Mouse (Mus musculus) kidney, embryonic 14.5 days (tissue): ENCODE measurements around the gene Gm49387. TPM values are rescaled to one million over a fixed set of nuclear protein-coding genes. Genes with fewer than 3 reads are reported as not detected.

Experiments used
- ATAC-seq: fragments of 200-750 bp; cut with Nextera tagmentation; 2 replicates; pipeline ENCODE4 v1.8.0; 2017; ENCODE audit warnings: moderate number of reproducible peaks, mild to moderate bottlenecking, moderate TSS enrichment, moderate library complexity; ENCODE audit not compliant: low FRiP score, low TSS enrichment
- H3K27ac ChIP-seq: fragments of 300-500 bp; sonication (generic); 2 replicates; pipeline ENCODE4 v1.5.1; 2014; ENCODE audit warnings: low read depth, mild to moderate bottlenecking, low read length, moderate library complexity, mixed read lengths
- H3K27me3 ChIP-seq: fragments of 300-500 bp; sonication (generic); 2 replicates; pipeline ENCODE4 v1.6.1; 2014; ENCODE audit warnings: mild to moderate bottlenecking, low read length; ENCODE audit not compliant: control insufficient read depth, insufficient read depth
- H3K36me3 ChIP-seq: fragments of 300-500 bp; sonication (generic); 2 replicates; pipeline ENCODE4 v1.6.1; 2014; ENCODE audit warnings: low read length, mixed read lengths; ENCODE audit not compliant: control insufficient read depth, insufficient read depth
- H3K4me1 ChIP-seq: fragments of 300-500 bp; sonication (generic); 2 replicates; pipeline ENCODE4 v1.6.1; 2014; ENCODE audit warnings: low read length, mixed read lengths; ENCODE audit not compliant: control insufficient read depth, insufficient read depth
- H3K4me2 ChIP-seq: fragments of 300-500 bp; sonication (generic); replicated peaks from 2 replicates; pipeline ENCODE4 v1.6.1; 2014; ENCODE audit warnings: low read depth, mild to moderate bottlenecking, low read length
- H3K4me3 ChIP-seq: fragments of 300-500 bp; sonication (generic); 2 replicates; pipeline ENCODE4 v1.5.1; 2014; ENCODE audit warnings: mild to moderate bottlenecking, low read length
- H3K9ac ChIP-seq: fragments of 300-500 bp; sonication (generic); 2 replicates; pipeline ENCODE4 v1.6.1; 2014; ENCODE audit warnings: low read depth, mild to moderate bottlenecking, low read length, moderate library complexity
- H3K9me3 ChIP-seq: fragments of 300-500 bp; sonication (generic); 2 replicates; pipeline ENCODE4 v1.6.1; 2016; ENCODE audit warnings: low read length; ENCODE audit not compliant: control insufficient read depth
- WGBS: fragments of 180-500 bp; shearing (Covaris S2); extraction: QIAGEN DNeasy Blood & Tissue Kit; methylation state at CpG from one replicate; pipeline ENCODE4 v1.1.7; 2014; 5-methylcytosine and 5-hydroxymethylcytosine counted together
- polyA plus RNA-seq: library from polyadenylated mRNA; unstranded; fragments of >200 nt; fragmentation: Nextera tagmentation; extraction: Ambion mirVana; gene quantifications from 2 replicates; pipeline ENCODE4 v1.2.1, GENCODE M21; 2014

Gm49387 gene
- polyA plus RNA-seq, 1 experiment from 2014 or later, result not detected

DNA sequence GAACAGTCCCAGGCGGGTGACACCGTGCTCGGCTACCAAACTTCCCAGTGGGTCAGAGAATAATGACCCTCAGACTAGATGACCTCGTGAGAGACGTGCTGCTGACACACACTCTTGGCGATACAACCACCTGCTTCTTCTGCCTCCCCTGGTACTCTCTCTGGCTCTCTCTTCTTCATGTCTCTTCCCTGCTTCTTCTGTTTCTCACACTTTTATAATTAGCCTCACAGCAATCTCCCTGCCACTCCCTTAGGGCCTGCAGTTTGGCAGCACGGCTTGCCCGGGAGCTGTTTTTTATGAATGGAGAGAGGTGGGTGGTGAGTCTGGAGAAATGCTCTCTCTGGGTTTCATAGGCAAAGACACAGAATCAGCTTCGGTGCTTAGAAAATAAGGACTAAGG is 64.8 kb downstream of the Gm49387 start:
- ATAC-seq, result no peak

DNA sequence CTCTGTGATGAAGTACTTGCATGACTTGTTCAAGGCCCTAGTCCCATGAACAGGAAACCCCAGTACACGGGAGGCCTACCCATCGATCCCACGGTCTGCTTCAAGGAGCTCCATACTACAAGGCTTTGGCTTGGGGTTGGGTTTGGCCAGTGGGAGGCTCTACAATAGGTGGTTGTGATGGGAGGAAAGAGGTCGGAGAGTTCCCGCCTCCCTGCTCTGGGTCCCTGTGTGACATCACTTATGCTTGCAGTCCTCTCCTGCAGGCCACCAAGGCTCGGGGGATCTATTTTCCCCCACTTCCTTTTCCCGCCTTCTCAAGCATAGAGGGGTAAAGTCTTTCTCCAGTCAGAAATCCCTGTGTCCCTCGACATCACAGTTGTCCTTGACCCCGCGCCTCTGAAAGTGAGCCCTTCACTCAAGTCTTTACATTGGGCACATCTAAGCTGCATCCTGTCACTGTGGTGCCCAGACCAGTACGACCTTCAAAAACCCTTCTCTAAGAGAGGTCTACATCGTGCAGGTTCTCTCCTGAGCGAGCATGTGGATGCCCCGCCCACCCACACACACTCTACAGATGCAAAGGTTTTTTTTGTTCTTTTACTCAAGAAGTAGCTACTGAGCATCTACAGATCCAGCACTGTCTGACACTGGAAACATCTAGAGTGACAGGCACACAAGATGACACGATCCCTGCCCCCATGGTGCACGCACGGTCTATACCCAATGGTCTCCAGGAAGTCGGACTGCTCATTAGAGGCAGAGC is 65.6 kb downstream of the Gm49387 start:
- H3K4me2 ChIP-seq, result no peak overlapping the region
- H3K27ac ChIP-seq, result no peak overlapping the region
- H3K27me3 ChIP-seq, result no peaks in the 10 kb centered on the region
- no peak overlapping the region for H3K9ac ChIP-seq
- H3K36me3 ChIP-seq, result no peaks in the 10 kb centered on the region
- H3K9me3 ChIP-seq, result no peaks in the 10 kb centered on the region
- ATAC-seq, result no peak
- no peaks in the 10 kb centered on the region for H3K4me1 ChIP-seq
- WGBS, result 95% methylated on average over 18 of the region's 18 CpGs
- no peak overlapping the region for H3K4me3 ChIP-seq

More for the DNA sequence above, 64.8 kb downstream of the Gm49387 start:
- Histone ChIP-seq H3K4me3 (no peak overlapping the region), H3K9me3 (no peaks in the 10 kb centered on the region), H3K36me3 (no peaks in the 10 kb centered on the region), H3K27ac (no peak overlapping the region), H3K27me3 (no peaks in the 10 kb centered on the region), H3K4me1 (no peaks in the 10 kb centered on the region), H3K9ac (no peak overlapping the region), H3K4me2 (no peak overlapping the region)
- WGBS, result 59% methylated on average over 9 of the region's 9 CpGs

DNA sequence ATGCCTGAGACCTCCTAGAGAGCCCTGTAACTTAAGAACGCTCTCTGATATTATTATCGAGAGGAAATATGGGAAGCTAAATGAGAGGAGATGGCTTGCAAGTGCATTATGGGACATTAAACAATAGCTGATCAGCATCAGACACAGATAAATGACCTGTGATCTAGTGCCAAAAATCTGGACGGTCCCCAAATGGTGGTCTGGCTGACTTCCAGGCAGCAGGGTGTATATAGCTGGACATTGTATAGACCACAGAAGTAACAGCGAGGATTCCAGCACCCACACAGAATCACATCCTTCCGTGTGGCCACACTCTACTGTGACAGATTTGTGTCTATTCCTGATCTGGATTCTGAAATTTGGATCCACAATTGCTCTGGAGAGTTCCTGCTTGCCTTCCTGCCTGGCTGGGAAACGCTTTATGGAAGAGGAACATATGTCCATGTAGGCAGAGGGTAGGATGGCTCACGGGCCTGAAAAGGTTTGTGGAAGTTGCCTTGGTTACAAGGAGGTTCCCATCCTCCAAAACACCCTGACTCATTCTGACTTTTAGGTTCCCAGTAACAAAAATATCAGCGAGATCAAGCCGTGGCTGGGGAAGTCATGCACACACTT is 68.0 kb downstream of the Gm49387 start:
- no peaks in the 10 kb centered on the region for H3K36me3 ChIP-seq
- H3K4me1 ChIP-seq, result no peaks in the 10 kb centered on the region
- H3K27ac ChIP-seq, result no peak overlapping the region
- no peak for ATAC-seq
- H3K27me3 ChIP-seq, result no peaks in the 10 kb centered on the region
- H3K9ac ChIP-seq, result no peak overlapping the region
- no peak overlapping the region for H3K4me3 ChIP-seq
- 76% methylated on average over 9 of the region's 9 CpGs for WGBS
- H3K9me3 ChIP-seq, result no peaks in the 10 kb centered on the region
- no peak overlapping the region for H3K4me2 ChIP-seq

DNA sequence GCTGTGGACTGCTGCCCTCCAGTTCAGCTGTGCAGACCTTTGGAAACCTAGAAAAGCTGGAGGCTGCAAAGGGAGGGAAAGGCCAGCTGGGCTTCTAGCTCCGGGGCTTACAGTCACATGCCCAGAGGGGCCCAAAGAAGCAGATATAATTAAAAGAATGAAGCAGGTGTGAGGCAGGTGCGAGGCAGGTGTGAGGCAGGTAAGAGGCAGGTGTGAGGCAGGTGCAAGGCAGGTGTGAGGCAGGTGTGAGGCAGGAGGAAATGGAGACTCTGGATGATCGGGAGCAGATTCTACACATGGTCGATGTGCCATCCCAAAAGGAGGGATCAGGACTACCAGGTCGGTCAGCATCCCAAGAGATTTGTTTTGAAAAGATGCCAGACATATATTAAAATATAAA is 69.3 kb downstream of the Gm49387 start:
- no peaks in the 10 kb centered on the region for H3K9me3 ChIP-seq

DNA sequence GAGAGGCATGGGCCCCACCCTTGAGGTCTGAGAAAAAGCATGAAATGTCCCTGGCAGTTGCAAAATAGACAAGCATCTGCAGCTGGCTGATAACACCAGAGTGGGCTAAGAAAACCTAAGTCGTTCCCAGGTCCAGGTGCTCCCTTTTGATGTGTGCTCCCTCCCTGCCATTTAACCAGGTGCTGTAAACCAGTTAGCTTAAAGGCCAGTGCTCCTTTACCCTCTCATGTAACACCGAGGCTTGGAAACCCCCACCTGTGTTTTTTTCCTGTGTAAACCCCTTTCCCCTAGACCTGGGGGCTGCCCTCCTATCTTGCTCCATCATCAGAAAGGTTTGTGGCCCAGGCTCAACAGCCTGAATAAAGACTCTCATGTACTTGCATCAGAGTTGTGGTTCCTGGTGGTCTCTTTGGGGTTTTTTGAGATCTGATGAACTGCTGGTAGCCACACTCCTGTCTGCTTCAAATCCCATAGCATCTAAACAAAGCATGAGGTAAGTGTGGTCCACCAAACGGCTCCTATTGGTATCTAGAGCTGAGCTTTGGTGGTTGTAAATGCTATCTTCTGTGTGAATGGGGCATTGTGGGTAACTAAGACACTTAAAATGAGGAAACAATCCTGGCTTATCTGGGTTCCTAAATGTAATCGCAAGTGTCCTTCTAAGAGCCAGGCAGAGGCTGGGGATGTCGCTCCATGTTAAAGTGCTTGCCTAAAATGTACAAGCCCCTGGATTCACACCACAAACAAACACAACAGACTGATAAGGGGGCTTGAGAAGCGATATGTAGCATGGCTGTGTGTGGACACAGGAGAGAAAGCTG is 70.3 kb downstream of the Gm49387 start:
- H3K27me3 ChIP-seq, result no peaks in the 10 kb centered on the region
- no peak overlapping the region for H3K4me2 ChIP-seq
- H3K9ac ChIP-seq, result no peak overlapping the region
- peaks cover 4% of the 10 kb centered on the region for H3K4me1 ChIP-seq
- H3K36me3 ChIP-seq, result no peaks in the 10 kb centered on the region
- 63% methylated on average over 6 of the region's 6 CpGs for WGBS
- H3K9me3 ChIP-seq, result no peaks in the 10 kb centered on the region
- no peak overlapping the region for H3K4me3 ChIP-seq
- ATAC-seq, result no peak
- no peak overlapping the region for H3K27ac ChIP-seq

More for the DNA sequence above, 69.3 kb downstream of the Gm49387 start:
- Histone ChIP-seq H3K27me3 (no peaks in the 10 kb centered on the region), H3K36me3 (no peaks in the 10 kb centered on the region), H3K9ac (no peak overlapping the region), H3K4me3 (no peak overlapping the region), H3K4me2 (no peak overlapping the region), H3K4me1 (no peaks in the 10 kb centered on the region), H3K27ac (no peak overlapping the region)
- ATAC-seq, result no peak
- WGBS, result 84% methylated on average over 5 of the region's 5 CpGs

DNA sequence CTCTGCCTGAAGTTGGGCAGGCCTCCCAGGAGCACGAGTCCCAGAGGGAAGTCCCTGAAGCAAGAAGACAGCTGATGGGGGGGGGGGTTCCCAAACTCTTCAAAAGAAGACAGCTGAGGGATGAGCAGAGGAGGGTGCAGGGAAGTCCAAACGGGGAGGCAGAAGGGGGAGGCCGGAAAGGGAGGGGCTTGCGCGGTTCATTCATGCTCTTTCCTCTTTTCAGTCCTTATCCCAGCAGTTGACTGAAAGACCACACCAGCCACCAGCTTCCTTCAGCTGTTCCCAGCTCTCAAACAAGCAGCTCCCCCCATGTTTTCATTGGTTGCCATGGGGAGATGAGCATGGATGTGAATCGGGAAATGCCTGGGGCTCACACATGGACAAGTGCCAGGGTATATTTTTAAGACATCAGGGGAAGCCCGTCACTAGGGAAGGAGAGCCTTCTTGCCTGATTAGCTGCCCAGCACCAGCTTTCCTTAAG is 71.5 kb downstream of the Gm49387 start:
- H3K27ac ChIP-seq, result no peak overlapping the region
- no peak overlapping the region for H3K4me3 ChIP-seq
- no peak overlapping the region for H3K9ac ChIP-seq
- H3K4me2 ChIP-seq, result no peak overlapping the region
- no peak for ATAC-seq
- no peaks in the 10 kb centered on the region for H3K27me3 ChIP-seq
- no peaks in the 10 kb centered on the region for H3K9me3 ChIP-seq
- no peaks in the 10 kb centered on the region for H3K36me3 ChIP-seq
- H3K4me1 ChIP-seq, result peaks cover 14% of the 10 kb centered on the region
- WGBS, result 56% methylated on average over 7 of the region's 7 CpGs

DNA sequence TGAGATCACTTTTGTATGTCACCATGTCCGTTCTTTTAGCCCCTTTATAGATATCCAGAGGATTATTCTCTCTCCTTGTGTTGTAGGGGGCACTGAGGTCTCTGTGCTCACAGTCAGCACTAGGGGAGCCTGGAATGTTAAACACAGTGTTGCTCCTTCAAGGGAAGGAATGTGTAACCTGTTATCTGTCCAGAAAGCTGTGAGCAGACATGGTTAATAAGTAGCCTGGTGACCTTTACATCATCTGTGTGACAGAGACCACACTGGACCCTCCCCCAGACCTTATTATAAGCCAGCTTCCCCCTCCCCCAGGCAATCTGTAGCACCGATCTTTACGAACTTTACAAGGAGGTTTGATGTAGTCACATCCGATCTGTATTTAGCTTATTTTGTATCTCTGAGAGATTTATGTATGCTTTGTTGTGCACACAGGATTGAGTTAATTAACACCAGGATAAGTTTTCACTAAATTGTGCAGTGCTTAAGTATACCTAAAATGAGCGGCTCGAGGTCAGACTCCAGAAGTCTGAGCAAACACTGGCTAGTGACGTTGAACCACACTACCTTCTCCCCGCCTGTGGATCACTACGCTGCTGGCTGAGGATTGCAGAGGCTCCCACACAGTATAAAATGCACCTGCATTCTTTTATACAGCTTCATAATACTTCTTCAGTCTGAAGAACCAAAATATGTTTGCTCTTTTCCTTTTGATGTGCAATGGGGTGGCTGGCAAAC is 75.0 kb downstream of the Gm49387 start:
- Histone ChIP-seq H3K9ac (no peak overlapping the region), H3K9me3 (no peaks in the 10 kb centered on the region), H3K27ac (peak overlapping the region; percentile 77), H3K27me3 (no peaks in the 10 kb centered on the region), H3K4me1 (peaks cover 18% of the 10 kb centered on the region), H3K36me3 (no peaks in the 10 kb centered on the region), H3K4me2 (no peak overlapping the region), H3K4me3 (no peak overlapping the region)
- 28% methylated on average over 9 of the region's 9 CpGs for WGBS
- no peak for ATAC-seq

DNA sequence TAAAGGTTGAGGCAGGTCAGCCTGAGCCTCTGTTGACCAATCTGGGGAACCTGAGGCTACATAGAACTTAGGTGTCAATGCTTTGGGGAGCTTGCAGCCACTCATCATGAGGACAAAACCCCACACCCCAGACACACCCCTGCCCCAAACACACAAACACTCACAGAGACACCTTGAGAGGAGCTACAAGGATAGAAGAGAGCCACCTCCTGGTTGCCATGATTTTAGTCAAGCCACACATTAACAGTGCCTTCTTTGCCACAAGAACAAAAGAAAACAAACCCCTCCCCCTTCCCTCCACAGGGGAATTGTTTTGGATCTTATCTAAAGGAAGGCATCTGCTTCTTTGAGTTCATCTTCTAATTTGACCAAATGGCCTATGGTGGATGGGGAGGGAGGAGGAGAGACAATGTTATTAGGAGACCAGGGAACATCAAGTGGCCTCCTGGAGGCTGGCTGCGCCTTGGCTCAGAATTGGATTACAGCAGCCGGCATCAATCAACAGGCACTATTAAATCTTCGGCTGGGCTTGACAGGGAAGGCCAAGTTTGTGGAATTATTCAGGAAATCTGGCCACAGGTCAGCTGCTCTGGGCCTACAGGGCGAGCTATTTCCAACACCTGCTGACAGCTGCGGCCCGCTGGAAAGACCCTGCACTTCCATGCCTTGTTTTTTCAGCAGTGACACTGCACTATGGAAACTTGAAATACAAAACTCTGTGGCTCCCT is 76.1 kb downstream of the Gm49387 start:
- Histone ChIP-seq H3K27me3 (no peaks in the 10 kb centered on the region), H3K4me2 (no peak overlapping the region), H3K4me1 (peaks cover 20% of the 10 kb centered on the region), H3K4me3 (no peak overlapping the region), H3K9ac (no peak overlapping the region), H3K9me3 (no peaks in the 10 kb centered on the region), H3K27ac (peak overlapping the region; percentile 77), H3K36me3 (no peaks in the 10 kb centered on the region)
- peak; percentile 85 for ATAC-seq
- 2% methylated on average over 6 of the region's 6 CpGs for WGBS
